Mouse (Mus musculus) megakaryocyte-erythroid progenitor cell, adult 5-6 weeks (primary cell): ENCODE measurements around the gene Slc27a5. TPM values are rescaled to one million over a fixed set of nuclear protein-coding genes. Genes with fewer than 3 reads are reported as not detected.

Source experiments
- ATAC-seq: replicated peaks from 2 replicates; pipeline ENCODE4 v1.8.0; 2016; ENCODE audit warnings: mild to moderate bottlenecking, inconsistent platforms; ENCODE audit not compliant: severe bottlenecking, poor library complexity, low FRiP score, low TSS enrichment
- total RNA-seq, 2 experiments: library from RNA; stranded (forward) in 1 of 2; stranded (reverse) in 1 of 2; fragments of 200-1000, 215-1000 nt in 1 of 2; fragments of >200 nt in 1 of 2; fragmentation: Nextera tagmentation in 1 of 2; gene quantifications; 2 replicates each; pipeline ENCODE4 v1.2.3; 2014 to 2017

Gene Slc27a5
- total RNA-seq, 2 experiments from 2014 or later, result not detected

GRCm38 (mm10) chr7:12992222-12992621 is 5.8 kb downstream of the Slc27a5 start:
- peak; percentile 69 for ATAC-seq

DNA sequence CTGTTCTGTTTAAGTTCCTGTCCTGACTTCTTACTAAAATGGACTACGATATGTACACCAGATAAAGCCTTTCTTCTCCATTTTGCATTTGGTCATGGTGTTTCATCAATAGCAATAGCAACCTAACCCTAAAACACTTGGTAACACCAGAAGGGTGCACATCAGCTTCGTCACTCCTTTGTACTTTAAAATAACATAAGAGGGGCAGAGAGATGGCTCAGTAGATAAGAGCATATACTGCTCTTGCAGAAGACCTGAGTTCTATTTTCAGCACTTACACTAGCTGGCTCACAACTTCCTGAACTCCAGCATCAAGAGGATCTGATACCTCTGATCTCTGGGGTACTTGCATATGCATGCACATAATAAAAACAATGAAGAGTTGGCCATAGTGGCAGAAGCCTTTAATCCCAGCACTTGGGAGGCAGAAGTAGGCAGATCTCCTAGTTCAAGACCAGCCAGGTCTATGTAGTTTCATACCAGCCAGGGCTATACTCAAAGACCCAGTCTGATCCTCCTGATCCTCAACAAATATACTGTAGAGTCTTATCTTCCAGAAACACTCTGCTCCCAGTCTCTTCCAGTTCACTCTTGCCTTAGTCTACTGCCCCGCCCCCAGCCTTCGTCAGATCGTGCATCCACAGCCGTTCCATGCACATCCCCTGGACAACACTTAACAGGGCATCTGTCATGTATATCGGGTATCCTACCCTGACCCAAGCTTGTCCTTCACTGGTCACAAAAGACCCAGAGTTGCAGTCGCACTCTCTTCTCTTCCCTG is 10.4 kb downstream of the Slc27a5 start:
- peak; percentile 49 for ATAC-seq

DNA sequence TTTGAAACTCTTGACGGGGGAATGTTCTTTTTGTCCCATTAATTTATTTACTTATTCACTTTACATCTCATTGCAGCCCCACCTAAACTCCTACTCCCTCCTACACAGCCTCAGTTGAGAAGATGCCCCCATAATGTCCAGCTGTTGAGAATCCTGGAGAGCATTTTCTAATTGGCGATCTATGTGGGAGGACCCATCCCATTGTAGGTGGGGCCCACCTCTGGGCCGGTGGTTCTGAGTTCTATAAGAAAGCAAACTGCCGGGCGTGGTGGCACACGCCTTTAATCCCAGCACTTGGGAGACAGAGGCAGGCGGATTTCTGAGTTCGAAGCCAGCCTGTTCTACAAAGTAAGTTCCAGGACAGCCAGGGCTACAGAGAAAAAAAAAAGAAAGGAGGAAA is 11.1 kb downstream of the Slc27a5 start:
- no peak for ATAC-seq

DNA sequence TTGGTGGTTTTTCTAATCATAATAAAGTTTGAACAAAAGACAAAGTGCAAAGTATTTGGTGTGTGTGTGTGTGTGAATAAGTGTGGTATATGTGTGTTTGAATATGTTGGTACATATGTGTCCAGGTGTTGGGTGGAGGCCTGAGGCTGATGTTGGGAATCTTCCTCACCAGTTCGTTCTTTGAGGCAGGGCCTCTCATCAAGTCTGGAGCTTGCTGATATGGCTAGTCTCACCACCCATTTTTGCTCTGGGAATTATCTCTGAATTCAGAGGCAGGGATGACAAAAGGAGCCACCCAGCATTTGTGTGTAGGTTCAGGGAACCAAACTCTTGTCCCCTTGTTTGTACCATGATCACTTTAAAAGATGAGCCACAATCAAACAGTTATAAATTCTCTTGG is 12.3 kb downstream of the Slc27a5 start:
- ATAC-seq, result peak; percentile 38; the same call in 1 of the 2 replicates

DNA sequence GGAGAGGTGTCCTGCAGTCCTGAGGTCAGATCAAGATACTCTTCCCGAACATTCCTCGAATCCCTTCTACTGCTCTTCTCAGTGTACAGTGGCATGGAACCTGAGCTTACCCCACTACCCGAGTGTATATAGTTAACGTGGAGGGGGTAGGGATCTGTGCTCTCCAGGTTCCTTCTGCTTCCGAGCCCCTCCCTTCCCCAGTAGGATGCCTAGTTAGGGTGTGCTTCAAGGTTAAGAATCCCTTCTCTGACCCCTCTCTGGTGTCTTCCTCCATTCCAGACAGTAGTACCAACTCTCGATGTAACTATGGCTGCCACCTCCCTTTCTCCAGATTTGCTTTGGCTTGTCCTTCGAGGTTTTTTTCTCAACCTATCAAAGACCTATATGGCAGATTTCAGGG is 17.7 kb downstream of the Slc27a5 start:
- no peak for ATAC-seq

DNA sequence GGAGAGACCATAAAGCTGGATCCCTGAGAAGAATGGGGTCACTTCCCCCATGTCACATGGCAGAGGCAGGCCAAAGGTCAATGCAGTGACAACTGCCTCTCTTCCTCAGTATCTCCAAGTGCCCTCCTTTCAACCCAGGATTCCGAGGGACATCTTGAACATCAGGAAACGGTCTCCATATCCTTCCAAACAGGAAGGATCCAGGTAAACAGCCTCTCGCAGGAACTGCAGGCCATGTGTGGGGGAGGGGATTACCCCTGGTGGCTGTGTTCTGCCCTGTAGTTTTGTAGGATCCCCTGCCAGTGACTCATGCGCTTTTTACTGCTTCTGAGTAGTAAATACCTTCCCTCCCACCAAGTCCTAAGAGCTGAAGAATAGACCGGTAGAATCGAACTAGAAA is 18.2 kb downstream of the Slc27a5 start:
- ATAC-seq, result no peak

- ATAC-seq, result no peak
Measured at GRCm38 (mm10) chr7:12978931-12979722, 18.9 kb downstream of the Slc27a5 start.

DNA sequence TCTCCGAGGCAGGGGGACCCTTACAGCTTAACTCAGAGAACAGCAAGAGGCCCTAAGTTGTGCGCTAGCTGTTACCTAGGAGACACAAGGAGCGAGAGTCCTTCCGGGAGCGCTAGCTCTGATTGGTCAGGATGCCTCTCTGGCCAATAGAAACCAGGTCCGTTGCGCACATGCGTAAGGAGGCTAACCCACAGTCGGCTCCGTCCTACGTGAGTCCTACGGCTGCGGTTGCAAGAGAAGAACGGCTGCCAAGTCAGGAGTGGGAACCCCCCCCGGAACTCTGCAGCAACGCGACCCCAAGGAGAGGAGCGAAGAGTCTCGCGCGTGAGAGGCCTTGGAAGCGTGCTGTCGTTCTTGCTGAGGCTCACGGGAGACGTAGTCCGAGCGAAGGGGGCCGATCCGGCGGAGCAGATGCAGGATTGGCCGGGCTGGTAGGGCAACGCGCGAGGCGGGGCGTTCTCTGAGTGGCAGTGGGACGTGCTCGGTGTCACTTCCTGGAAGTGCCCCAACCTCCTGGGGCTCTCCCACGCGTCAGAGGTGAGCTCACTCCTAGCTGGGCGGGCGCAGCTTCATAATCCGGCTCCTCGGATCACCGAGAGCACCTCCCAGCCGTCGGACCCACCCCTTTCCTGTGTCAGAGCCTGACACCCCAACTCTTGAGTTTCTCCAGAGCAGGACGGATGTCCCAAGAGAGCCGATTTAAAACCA is 20.2 kb downstream of the Slc27a5 start, which contains the start of gene Zfp446:
TSS of gene Zfp446 (plus strand) at position 167 of the 708 bp plus-strand sequence.
- ATAC-seq, result peak; percentile 96

- ATAC-seq, result no peak
Measured at GRCm38 (mm10) chr7:12970906-12971305, 27.1 kb downstream of the Slc27a5 start.

GRCm38 (mm10) chr7:12966104-12966845 is 31.7 kb downstream of the Slc27a5 start:
- ATAC-seq, result peak; percentile 55

GRCm38 (mm10) chr7:12965678-12966091 is 32.3 kb downstream of the Slc27a5 start, which contains the start of gene Zfp324:
Gene Zfp324, plus strand, starts transcription at chr7:12965838.
- peak; percentile 90 for ATAC-seq

- peak; percentile 71 for ATAC-seq
Measured at GRCm38 (mm10) chr7:12961511-12962141, 36.4 kb downstream of the Slc27a5 start.

DNA sequence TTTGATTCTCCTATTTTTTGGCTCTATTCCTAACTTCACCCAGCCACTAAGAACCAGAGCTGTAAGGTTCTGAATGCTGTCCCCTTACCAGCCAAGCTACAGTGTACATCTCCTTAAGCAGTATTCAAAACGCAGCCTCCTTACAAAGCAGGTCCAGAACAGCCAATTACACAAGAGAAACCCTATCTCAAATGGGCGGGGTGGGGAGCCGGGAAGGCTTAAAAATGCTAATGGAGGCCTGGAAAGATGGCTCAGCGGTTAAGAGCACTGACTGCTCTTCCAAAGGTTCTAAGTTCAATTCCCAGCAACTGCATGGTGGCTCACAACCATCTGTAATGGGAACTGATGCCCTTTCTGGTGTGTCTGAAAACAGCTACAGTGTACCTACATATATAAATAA is 38.3 kb downstream of the Slc27a5 start:
- ATAC-seq, result no peak

GRCm38 (mm10) chr7:12958948-12959347 is 39.0 kb downstream of the Slc27a5 start:
- ATAC-seq, result no peak

DNA sequence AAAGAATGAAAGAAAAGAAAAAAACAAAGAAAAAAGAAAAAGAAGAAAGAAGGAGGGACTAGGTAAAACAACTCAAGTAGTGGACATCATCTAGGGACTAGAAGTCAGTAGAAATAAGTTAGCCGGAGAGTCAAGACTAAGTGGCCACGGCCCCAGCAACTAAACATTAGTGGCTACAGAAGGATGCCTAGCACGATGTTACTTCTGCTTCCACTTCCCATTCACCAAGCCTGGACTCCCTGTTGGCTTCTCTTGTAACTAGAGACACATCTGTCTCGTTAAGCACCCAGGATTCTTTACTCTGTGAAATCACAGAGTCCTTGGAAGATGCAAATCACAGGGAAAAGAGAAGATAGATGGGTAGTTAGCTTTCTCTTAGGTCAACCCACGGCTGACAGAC is 40.5 kb downstream of the Slc27a5 start:
- ATAC-seq, result no peak

DNA sequence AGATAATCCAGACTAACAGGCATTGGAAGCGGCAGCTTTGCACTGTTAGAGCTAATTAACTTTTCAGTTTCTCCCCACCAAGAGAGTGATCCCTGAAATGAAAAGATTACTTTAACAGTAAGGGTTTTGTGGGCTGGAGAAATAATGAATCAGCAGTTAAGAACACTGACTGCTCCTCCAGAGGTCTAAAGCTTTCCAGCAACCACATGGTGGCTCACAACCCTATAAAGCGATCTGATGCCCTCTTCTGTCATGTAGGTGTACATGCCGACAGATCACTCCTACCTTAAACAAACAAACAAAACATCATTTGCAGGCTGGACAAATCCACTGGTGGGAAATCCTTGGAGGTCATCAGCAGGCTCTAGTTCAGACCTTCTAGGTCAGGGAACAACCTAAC is 43.1 kb downstream of the Slc27a5 start:
- peak; percentile 89 for ATAC-seq

DNA sequence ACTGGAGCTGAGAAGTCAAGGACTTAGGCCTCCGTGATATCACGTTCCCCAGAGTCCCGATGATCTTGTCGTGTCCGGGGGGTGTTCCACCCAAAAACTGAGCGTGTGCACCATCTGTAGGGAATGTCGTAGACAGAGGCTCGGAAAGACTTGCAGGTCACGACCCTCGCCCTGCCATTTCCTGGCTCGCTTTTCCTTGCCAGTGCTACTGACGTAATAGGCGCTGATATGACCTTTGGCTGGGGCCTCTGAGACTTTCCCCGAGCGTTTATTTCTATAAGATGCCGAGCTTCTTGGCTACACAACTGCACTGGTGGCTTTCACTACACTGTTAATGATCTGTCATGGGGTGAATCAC is 48.1 kb downstream of the Slc27a5 start:
- ATAC-seq, result peak; percentile 45

DNA sequence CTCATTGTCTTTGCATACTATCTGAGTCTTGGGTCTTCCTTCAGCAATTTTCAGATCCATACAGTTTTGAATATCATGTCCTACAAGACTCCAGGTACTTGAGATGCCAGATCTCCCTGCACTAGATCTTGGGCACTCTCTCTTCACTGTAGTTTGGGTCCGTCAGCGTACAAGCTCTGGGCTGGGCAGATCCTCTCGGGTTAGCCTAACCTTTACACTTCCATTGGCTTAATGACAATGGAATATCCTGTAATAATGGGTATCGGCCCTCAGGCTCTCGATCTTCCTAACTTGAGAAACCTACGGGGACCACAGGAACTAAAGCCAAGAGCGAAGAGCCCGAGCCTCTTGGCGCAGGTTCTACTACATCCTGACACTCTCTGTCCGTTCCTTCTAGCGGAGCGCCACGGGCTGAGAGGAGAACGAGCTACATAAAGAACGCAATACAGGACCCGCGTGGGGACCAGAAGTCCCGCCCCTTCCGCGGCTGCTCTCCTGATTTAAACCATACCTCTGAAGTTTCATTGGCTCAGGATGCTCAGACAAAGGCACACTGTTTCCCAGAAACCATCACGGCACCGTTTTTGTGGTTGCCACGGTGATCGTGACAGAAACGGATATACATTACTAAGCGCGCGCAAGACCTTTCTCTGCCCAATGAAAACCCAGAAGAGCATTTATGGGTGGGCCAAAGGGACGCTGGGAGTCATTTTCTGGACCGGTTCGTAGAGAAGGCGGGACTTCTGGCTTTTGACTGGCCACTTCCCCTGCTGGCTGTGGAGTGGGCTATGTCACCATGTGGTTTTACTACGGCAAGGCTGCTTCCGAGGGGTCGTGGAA is 48.7 kb downstream of the Slc27a5 start:
- peak; percentile 97 for ATAC-seq
